Mouse (Mus musculus) testis, adult 2 months (tissue): ENCODE data around the gene 4933428G20Rik. TPM values are rescaled to one million over a fixed set of nuclear protein-coding genes. Genes with fewer than 3 reads are reported as not detected.

Source experiments
- H3K27ac ChIP-seq: fragments of 200-500 bp; 2 replicates; pipeline ENCODE4 v1.5.1; 2012; ENCODE audit warnings: low read depth, low read length; ENCODE audit not compliant: control insufficient read depth, insufficient read depth
- H3K27me3 ChIP-seq: fragments of 200-500 bp; 2 replicates; pipeline ENCODE4 v1.6.1; 2012; ENCODE audit warnings: mild to moderate bottlenecking, low read length, moderate library complexity; ENCODE audit not compliant: control insufficient read depth, insufficient read depth
- H3K36me3 ChIP-seq: fragments of 200-500 bp; 2 replicates; pipeline ENCODE4 v1.6.1; 2012; ENCODE audit warnings: mild to moderate bottlenecking, low read length; ENCODE audit not compliant: control insufficient read depth, insufficient read depth
- H3K4me1 ChIP-seq: fragments of 200-500 bp; 2 replicates; pipeline ENCODE4 v1.6.1; 2012; ENCODE audit warnings: low read length; ENCODE audit not compliant: control insufficient read depth, insufficient read depth
- H3K4me3 ChIP-seq: fragments of 200-500 bp; 2 replicates; pipeline ENCODE4 v1.5.1; 2012; ENCODE audit warnings: low read depth, mild to moderate bottlenecking, low read length, moderate library complexity, mixed read lengths; ENCODE audit not compliant: control insufficient read depth
- CTCF ChIP-seq: fragments of 200-500 bp; IDR thresholded peaks from 2 replicates; pipeline ENCODE4 v1.5.1; 2012; ENCODE audit warnings: low read depth, mild to moderate bottlenecking, inconsistent platforms, low read length, moderate library complexity; ENCODE audit not compliant: control insufficient read depth, insufficient read depth, insufficient replicate concordance
- POLR2A ChIP-seq: fragments of 200-500 bp; IDR thresholded peaks from 2 replicates; pipeline ENCODE4 v1.6.1; 2012; ENCODE audit warnings: low read depth, mild to moderate bottlenecking, inconsistent platforms, low read length, moderate library complexity; ENCODE audit not compliant: control insufficient read depth
- polyA plus RNA-seq: library from polyadenylated mRNA; depleted of rRNA; stranded (reverse); fragments of >200 nt; gene quantifications from 2 replicates; pipeline ENCODE4 v1.2.3, GENCODE M21; 2012

The 4933428G20Rik gene
- polyA plus RNA-seq, 1 experiment: 28.7 TPM

GRCm38 (mm10) chr11:97485661-97486060, 14.5 kb downstream of the 4933428G20Rik start:
- H3K27ac ChIP-seq: peak overlapping the region; percentile 70
- no peak overlapping the region for H3K4me3 ChIP-seq
- H3K27me3 ChIP-seq: no peaks in the 10 kb centered on the region
- TF ChIP-seq CTCF: no peak
- TF ChIP-seq POLR2A: no peak
- peaks cover 2% of the 10 kb centered on the region; the same call in 1 of the 2 replicates for H3K4me1 ChIP-seq
- no peaks in the 10 kb centered on the region; the same call in none of the 2 replicates for H3K36me3 ChIP-seq

- H3K4me3 ChIP-seq: no peak overlapping the region
- H3K27me3 ChIP-seq: no peaks in the 10 kb centered on the region
- no peak overlapping the region for H3K27ac ChIP-seq
- H3K36me3 ChIP-seq: no peaks in the 10 kb centered on the region; the same call in none of the 2 replicates
- TF ChIP-seq POLR2A: no peak
- no peak for TF ChIP-seq CTCF
- no peaks in the 10 kb centered on the region; the same call in 1 of the 2 replicates for H3K4me1 ChIP-seq
These were observed 20.3 kb downstream of the 4933428G20Rik start for GRCm38 (mm10) chr11:97479824-97480223.

- H3K27me3 ChIP-seq: no peaks in the 10 kb centered on the region
- no peak overlapping the region for H3K27ac ChIP-seq
- H3K4me1 ChIP-seq: no peaks in the 10 kb centered on the region
- H3K4me3 ChIP-seq: no peak overlapping the region
- TF ChIP-seq POLR2A (no peak), CTCF (no peak)
- no peaks in the 10 kb centered on the region; the same call in none of the 2 replicates for H3K36me3 ChIP-seq
These were observed 21.1 kb downstream of the 4933428G20Rik start for GRCm38 (mm10) chr11:97479085-97479484.

GRCm38 (mm10) chr11:97478345-97478744, 21.8 kb downstream of the 4933428G20Rik start:
- TF ChIP-seq POLR2A (no peak), CTCF (no peak)
- H3K27me3 ChIP-seq: no peaks in the 10 kb centered on the region
- no peaks in the 10 kb centered on the region for H3K4me1 ChIP-seq
- no peak overlapping the region for H3K4me3 ChIP-seq
- H3K27ac ChIP-seq: no peak overlapping the region; the same call in 1 of the 2 replicates
- no peaks in the 10 kb centered on the region; the same call in none of the 2 replicates for H3K36me3 ChIP-seq

- TF ChIP-seq POLR2A: no peak
- no peak for TF ChIP-seq CTCF
- H3K27me3 ChIP-seq: no peaks in the 10 kb centered on the region
These were observed 22.7 kb downstream of the 4933428G20Rik start for GRCm38 (mm10) chr11:97477431-97477830.

GRCm38 (mm10) chr11:97476334-97477095, 23.6 kb downstream of the 4933428G20Rik start:
- TF ChIP-seq CTCF: no peak
- no peak for TF ChIP-seq POLR2A
- Histone ChIP-seq H3K36me3 (no peaks in the 10 kb centered on the region; the same call in 1 of the 2 replicates), H3K27ac (no peak overlapping the region)

More at GRCm38 (mm10) chr11:97477431-97477830, 22.7 kb downstream of the 4933428G20Rik start:
- H3K36me3 ChIP-seq: no peaks in the 10 kb centered on the region; the same call in none of the 2 replicates
- H3K4me1 ChIP-seq: no peaks in the 10 kb centered on the region
- no peak overlapping the region for H3K27ac ChIP-seq
- no peak overlapping the region for H3K4me3 ChIP-seq

GRCm38 (mm10) chr11:97471276-97471675, 28.9 kb downstream of the 4933428G20Rik start:
- Histone ChIP-seq H3K27ac (no peak overlapping the region), H3K36me3 (no peaks in the 10 kb centered on the region; the same call in 1 of the 2 replicates), H3K4me3 (no peak overlapping the region), H3K4me1 (no peaks in the 10 kb centered on the region), H3K27me3 (no peaks in the 10 kb centered on the region)
- TF ChIP-seq CTCF (no peak), POLR2A (no peak)

More at GRCm38 (mm10) chr11:97476334-97477095, 23.6 kb downstream of the 4933428G20Rik start:
- Histone ChIP-seq H3K4me3 (no peak overlapping the region), H3K4me1 (no peaks in the 10 kb centered on the region), H3K27me3 (no peaks in the 10 kb centered on the region)

- TF ChIP-seq POLR2A (no peak), CTCF (no peak; the same call in 1 of the 2 replicates)
- Histone ChIP-seq H3K4me1 (no peaks in the 10 kb centered on the region), H3K4me3 (no peak overlapping the region), H3K27ac (no peak overlapping the region), H3K27me3 (no peaks in the 10 kb centered on the region), H3K36me3 (peaks cover 3% of the 10 kb centered on the region)
These were observed 30.3 kb downstream of the 4933428G20Rik start for GRCm38 (mm10) chr11:97469828-97470227.
